Mouse (Mus musculus): ENCODE measurements at regions not wholly inside any gene's neighbourhood (a gene's known extent, or its start where the extent isn't known, plus 50 kb on each side); places are given as distances from the start of the nearest gene placed in this dataset.
"Not testable (repeated sequence)": the region's sequence is repeated elsewhere in the genome, so short reads cannot be mapped to it uniquely, and the experiment has no call there.

- no peak for ATAC-seq (ENCODE audit: low FRiP score, low TSS enrichment)
- no peak overlapping the region for H3K4me2 ChIP-seq (replicated peaks; ENCODE audit: low read depth, low read length)
- no peaks in the 10 kb centered on the region for H3K9me3 ChIP-seq (ENCODE audit: control insufficient read depth, low read length)
- no peaks in the 10 kb centered on the region for H3K27me3 ChIP-seq (ENCODE audit: control insufficient read depth, insufficient read depth, low read length)
- no peaks in the 10 kb centered on the region for H3K36me3 ChIP-seq (ENCODE audit: control insufficient read depth, insufficient read depth, low read length)
- H3K9ac ChIP-seq (ENCODE audit: low read depth, low read length): no peak overlapping the region
- no peaks in the 10 kb centered on the region for H3K4me1 ChIP-seq (ENCODE audit: control insufficient read depth, insufficient read depth, low read length)
- H3K4me3 ChIP-seq (ENCODE audit: low read length): no peak overlapping the region
- WGBS: 87% methylated on average over 9 of the region's 9 CpGs
- no peak overlapping the region for H3K27ac ChIP-seq (ENCODE audit: low read depth, low read length)
Observed at GRCm38 (mm10) chr13:104549016-104549415, 243.3 kb upstream of the Srek1ip1 start.

GRCm38 (mm10) chr13:104553329-104553728, 239.0 kb upstream of the Srek1ip1 start:
- no peaks in the 10 kb centered on the region for H3K9me3 ChIP-seq (ENCODE audit: control insufficient read depth, low read length)
- H3K9ac ChIP-seq (ENCODE audit: low read depth, low read length): no peak overlapping the region
- ATAC-seq (ENCODE audit: low FRiP score, low TSS enrichment): no peak
- H3K27me3 ChIP-seq (ENCODE audit: control insufficient read depth, insufficient read depth, low read length): no peaks in the 10 kb centered on the region
- WGBS: 92% methylated on average over 3 of the region's 3 CpGs
- H3K4me3 ChIP-seq (ENCODE audit: low read length): no peak overlapping the region
- no peaks in the 10 kb centered on the region for H3K36me3 ChIP-seq (ENCODE audit: control insufficient read depth, insufficient read depth, low read length)
- H3K27ac ChIP-seq (ENCODE audit: low read depth, low read length): no peak overlapping the region
- H3K4me1 ChIP-seq (ENCODE audit: control insufficient read depth, insufficient read depth, low read length): no peaks in the 10 kb centered on the region
- H3K4me2 ChIP-seq (replicated peaks; ENCODE audit: low read depth, low read length): no peak overlapping the region

- H3K4me2 ChIP-seq (replicated peaks; ENCODE audit: low read depth, low read length): not testable (repeated sequence)
- peak; percentile 81 for ATAC-seq (ENCODE audit: low FRiP score, low TSS enrichment)
- WGBS: 13% methylated on average over 7 of the region's 7 CpGs
Observed at GRCm38 (mm10) chr13:104556609-104557008, 235.7 kb upstream of the Srek1ip1 start.

GRCm38 (mm10) chr13:104559876-104560275, 232.4 kb upstream of the Srek1ip1 start:
- Histone ChIP-seq H3K9me3 (ENCODE audit: control insufficient read depth, low read length) (no peaks in the 10 kb centered on the region), H3K4me1 (ENCODE audit: control insufficient read depth, insufficient read depth, low read length) (no peaks in the 10 kb centered on the region), H3K27me3 (ENCODE audit: control insufficient read depth, insufficient read depth, low read length) (no peaks in the 10 kb centered on the region), H3K9ac (ENCODE audit: low read depth, low read length) (no peak overlapping the region), H3K36me3 (ENCODE audit: control insufficient read depth, insufficient read depth, low read length) (no peaks in the 10 kb centered on the region), H3K4me3 (ENCODE audit: low read length) (no peak overlapping the region), H3K27ac (ENCODE audit: low read depth, low read length) (peak overlapping the region; percentile 37; the same call in 1 of the 2 replicates), H3K4me2 (replicated peaks; ENCODE audit: low read depth, low read length) (no peak overlapping the region; the same call in 1 of the 2 replicates)
- no peak for ATAC-seq (ENCODE audit: low FRiP score, low TSS enrichment)
- WGBS: 80% methylated on average over 5 of the region's 5 CpGs

More at GRCm38 (mm10) chr13:104556609-104557008, 235.7 kb upstream of the Srek1ip1 start:
- not testable (repeated sequence) for H3K9ac ChIP-seq (ENCODE audit: low read depth, low read length); H3K27me3 ChIP-seq (ENCODE audit: control insufficient read depth, insufficient read depth, low read length); H3K27ac ChIP-seq (ENCODE audit: low read depth, low read length); H3K9me3 ChIP-seq (ENCODE audit: control insufficient read depth, low read length); H3K36me3 ChIP-seq (ENCODE audit: control insufficient read depth, insufficient read depth, low read length); H3K4me3 ChIP-seq (ENCODE audit: low read length); H3K4me1 ChIP-seq (ENCODE audit: control insufficient read depth, insufficient read depth, low read length)

- 49% methylated on average over 15 of the region's 15 CpGs for WGBS
- peak overlapping the region; percentile 37; the same call in 1 of the 2 replicates for H3K27ac ChIP-seq (ENCODE audit: low read depth, low read length)
- 0 out of 2 replicates have a peak, but pooled peaks have one; percentile 24 for ATAC-seq (ENCODE audit: low FRiP score, low TSS enrichment)
Observed at GRCm38 (mm10) chr13:104560500-104561114, 231.7 kb upstream of the Srek1ip1 start.

GRCm38 (mm10) chr13:104562536-104562935, 229.7 kb upstream of the Srek1ip1 start:
- Histone ChIP-seq H3K9me3 (ENCODE audit: control insufficient read depth, low read length) (no peaks in the 10 kb centered on the region), H3K36me3 (ENCODE audit: control insufficient read depth, insufficient read depth, low read length) (no peaks in the 10 kb centered on the region), H3K9ac (ENCODE audit: low read depth, low read length) (no peak overlapping the region), H3K27ac (ENCODE audit: low read depth, low read length) (no peak overlapping the region), H3K27me3 (ENCODE audit: control insufficient read depth, insufficient read depth, low read length) (no peaks in the 10 kb centered on the region), H3K4me2 (replicated peaks; ENCODE audit: low read depth, low read length) (no peak overlapping the region), H3K4me1 (ENCODE audit: control insufficient read depth, insufficient read depth, low read length) (no peaks in the 10 kb centered on the region), H3K4me3 (ENCODE audit: low read length) (no peak overlapping the region)
- WGBS: 38% methylated on average over 3 of the region's 3 CpGs
- no peak for ATAC-seq (ENCODE audit: low FRiP score, low TSS enrichment)

More at GRCm38 (mm10) chr13:104560500-104561114, 231.7 kb upstream of the Srek1ip1 start:
- Histone ChIP-seq H3K4me1 (ENCODE audit: control insufficient read depth, insufficient read depth, low read length) (no peaks in the 10 kb centered on the region), H3K9me3 (ENCODE audit: control insufficient read depth, low read length) (no peaks in the 10 kb centered on the region), H3K9ac (ENCODE audit: low read depth, low read length) (no peak overlapping the region), H3K27me3 (ENCODE audit: control insufficient read depth, insufficient read depth, low read length) (no peaks in the 10 kb centered on the region), H3K36me3 (ENCODE audit: control insufficient read depth, insufficient read depth, low read length) (no peaks in the 10 kb centered on the region), H3K4me3 (ENCODE audit: low read length) (no peak overlapping the region), H3K4me2 (replicated peaks; ENCODE audit: low read depth, low read length) (no peak overlapping the region; the same call in 1 of the 2 replicates)

- WGBS: 28% methylated on average over 2 of the region's 2 CpGs
- Histone ChIP-seq H3K9me3 (ENCODE audit: control insufficient read depth, low read length) (no peaks in the 10 kb centered on the region), H3K4me3 (ENCODE audit: low read length) (no peak overlapping the region), H3K4me2 (replicated peaks; ENCODE audit: low read depth, low read length) (no peak overlapping the region), H3K9ac (ENCODE audit: low read depth, low read length) (no peak overlapping the region), H3K27ac (ENCODE audit: low read depth, low read length) (no peak overlapping the region), H3K27me3 (ENCODE audit: control insufficient read depth, insufficient read depth, low read length) (no peaks in the 10 kb centered on the region), H3K36me3 (ENCODE audit: control insufficient read depth, insufficient read depth, low read length) (no peaks in the 10 kb centered on the region), H3K4me1 (ENCODE audit: control insufficient read depth, insufficient read depth, low read length) (no peaks in the 10 kb centered on the region)
- no peak for ATAC-seq (ENCODE audit: low FRiP score, low TSS enrichment)
Observed at GRCm38 (mm10) chr13:104563019-104563418, 229.3 kb upstream of the Srek1ip1 start.

GRCm38 (mm10) chr13:104563889-104564288, 228.4 kb upstream of the Srek1ip1 start:
- Histone ChIP-seq H3K9ac (ENCODE audit: low read depth, low read length) (no peak overlapping the region), H3K4me1 (ENCODE audit: control insufficient read depth, insufficient read depth, low read length) (no peaks in the 10 kb centered on the region), H3K27me3 (ENCODE audit: control insufficient read depth, insufficient read depth, low read length) (no peaks in the 10 kb centered on the region), H3K27ac (ENCODE audit: low read depth, low read length) (no peak overlapping the region), H3K4me2 (replicated peaks; ENCODE audit: low read depth, low read length) (no peak overlapping the region), H3K4me3 (ENCODE audit: low read length) (no peak overlapping the region), H3K9me3 (ENCODE audit: control insufficient read depth, low read length) (no peaks in the 10 kb centered on the region), H3K36me3 (ENCODE audit: control insufficient read depth, insufficient read depth, low read length) (no peaks in the 10 kb centered on the region)
- peak; percentile 62; the same call in 1 of the 2 replicates for ATAC-seq (ENCODE audit: low FRiP score, low TSS enrichment)
- 10% methylated on average over 7 of the region's 7 CpGs for WGBS

- Histone ChIP-seq H3K27ac (ENCODE audit: low read depth, low read length) (no peak overlapping the region), H3K36me3 (ENCODE audit: control insufficient read depth, insufficient read depth, low read length) (no peaks in the 10 kb centered on the region), H3K4me3 (ENCODE audit: low read length) (no peak overlapping the region), H3K4me2 (replicated peaks; ENCODE audit: low read depth, low read length) (no peak overlapping the region), H3K9ac (ENCODE audit: low read depth, low read length) (no peak overlapping the region), H3K27me3 (ENCODE audit: control insufficient read depth, insufficient read depth, low read length) (no peaks in the 10 kb centered on the region), H3K9me3 (ENCODE audit: control insufficient read depth, low read length) (no peaks in the 10 kb centered on the region), H3K4me1 (ENCODE audit: control insufficient read depth, insufficient read depth, low read length) (0 out of 2 replicates have a peak, but pooled peaks cover 5% of the 10 kb centered on the region)
- no peak for ATAC-seq (ENCODE audit: low FRiP score, low TSS enrichment)
- WGBS: 62% methylated on average over 6 of the region's 6 CpGs
Observed at GRCm38 (mm10) chr13:104569765-104570164, 222.5 kb upstream of the Srek1ip1 start.

Measured in kidney, embryonic 14.5 days (tissue).